Mouse (Mus musculus) MEL (cell line): ENCODE measurements around the gene Cacna1i. TPM values are rescaled to one million over a fixed set of nuclear protein-coding genes. Genes with fewer than 3 reads are reported as not detected.

Experiments used
- DNase-seq: peaks from one replicate; pipeline ENCODE4 v3.0.0; 2011; ENCODE audit warnings: low read depth, low spot score
- H3K27ac ChIP-seq: 2 replicates; pipeline ENCODE4 v1.5.1; 2012; ENCODE audit warnings: low read depth, mild to moderate bottlenecking, control low read depth, low read length, moderate library complexity; ENCODE audit not compliant: control insufficient read depth
- H3K27me3 ChIP-seq, 2 experiments: fragments of 150-350 bp in 1 of 2; sonication (generic) in 1 of 2; 2 replicates each; pipeline ENCODE4 v1.6.1; 2012; ENCODE audit warnings: low read length in 2 of 2, mild to moderate bottlenecking in 2 of 2, improper control_type of control experiment in 1 of 2, moderate library complexity in 1 of 2; ENCODE audit not compliant: insufficient read depth in 2 of 2, control insufficient read depth in 1 of 2
- H3K36me3 ChIP-seq, 2 experiments: 2 replicates each; pipeline ENCODE4 v1.6.1; 2012 to 2014; ENCODE audit warnings: low read length in 2 of 2, improper control_type of control experiment in 1 of 2, inconsistent platforms in 1 of 2, mild to moderate bottlenecking in 1 of 2; ENCODE audit not compliant: insufficient read depth in 2 of 2, control insufficient read depth in 1 of 2
- H3K4me1 ChIP-seq, 2 experiments: fragments of 150-350 bp in 1 of 2; sonication (generic) in 1 of 2; 2 replicates each; pipeline ENCODE4 v1.6.1; 2012; ENCODE audit warnings: low read length in 2 of 2, improper control_type of control experiment in 1 of 2, mild to moderate bottlenecking in 1 of 2; ENCODE audit not compliant: insufficient read depth in 2 of 2, control insufficient read depth in 1 of 2
- H3K4me3 ChIP-seq, 2 experiments: fragments of 150-350 bp in 1 of 2; sonication (generic) in 1 of 2; 2 replicates each; pipeline ENCODE4 v1.5.1; 2012; ENCODE audit warnings: low read depth in 2 of 2, low read length in 2 of 2, mild to moderate bottlenecking in 2 of 2, moderate library complexity in 2 of 2, control low read depth in 1 of 2, improper control_type of control experiment in 1 of 2; ENCODE audit not compliant: control insufficient read depth in 1 of 2, insufficient read depth in 1 of 2
- H3K79me2 ChIP-seq: 2 replicates; pipeline ENCODE4 v1.6.1; 2012; ENCODE audit warnings: mild to moderate bottlenecking, low read length, moderate library complexity; ENCODE audit not compliant: control insufficient read depth, poor library complexity, insufficient read depth
- H3K9ac ChIP-seq: 2 replicates; pipeline ENCODE4 v1.6.1; 2012; ENCODE audit warnings: low read depth, mild to moderate bottlenecking, control low read depth, low read length, moderate library complexity; ENCODE audit not compliant: control insufficient read depth, poor library complexity, severe bottlenecking
- H3K9me3 ChIP-seq: fragments of 150-350 bp; sonication (generic); replicated peaks from 2 replicates; pipeline ENCODE4 v1.6.1; 2012; ENCODE audit warnings: mild to moderate bottlenecking, low read length, improper control_type of control experiment, moderate library complexity; ENCODE audit not compliant: insufficient read depth
- BHLHE40 ChIP-seq: IDR thresholded peaks from 2 replicates; pipeline ENCODE4 v1.6.1; 2012; ENCODE audit warnings: low read depth, mild to moderate bottlenecking, inconsistent platforms, low read length, improper control_type of control experiment, borderline replicate concordance
- CHD2 ChIP-seq: IDR thresholded peaks from 2 replicates; pipeline ENCODE4 v1.6.1; 2011; ENCODE audit warnings: low read length, improper control_type of control experiment
- E2F4 ChIP-seq: IDR thresholded peaks from 2 replicates; pipeline ENCODE4 v1.6.1; 2011; ENCODE audit warnings: low read depth, low read length, improper control_type of control experiment, borderline replicate concordance
- ELF1 ChIP-seq: IDR thresholded peaks from 2 replicates; pipeline ENCODE4 v1.6.1; 2014; ENCODE audit warnings: low read depth, mild to moderate bottlenecking, inconsistent platforms, low read length, improper control_type of control experiment, moderate library complexity
- EP300 ChIP-seq, 2 experiments: IDR thresholded peaks; 2 replicates each; pipeline ENCODE4 v1.6.1; 2011; ENCODE audit warnings: improper control_type of control experiment in 2 of 2, low read length in 2 of 2, low read depth in 1 of 2, mild to moderate bottlenecking in 1 of 2
- GABPA ChIP-seq: IDR thresholded peaks from 2 replicates; pipeline ENCODE4 v1.6.1; 2012; ENCODE audit warnings: low read depth, mild to moderate bottlenecking, inconsistent platforms, low read length, improper control_type of control experiment, moderate library complexity
- GATA1 ChIP-seq: IDR thresholded peaks from 2 replicates; pipeline ENCODE4 v1.6.1; 2011; ENCODE audit warnings: low read depth, low read length, improper control_type of control experiment
- HCFC1 ChIP-seq: IDR thresholded peaks from 2 replicates; pipeline ENCODE4 v1.6.1; 2012; ENCODE audit warnings: low read depth, mild to moderate bottlenecking, inconsistent platforms, low read length, improper control_type of control experiment, moderate library complexity
- KAT2A ChIP-seq: conservative IDR thresholded peaks from 2 replicates; pipeline ENCODE4 v1.6.1; 2012; ENCODE audit warnings: low read depth, low read length, improper control_type of control experiment, inconsistent platforms
- MAZ ChIP-seq: IDR thresholded peaks from 2 replicates; pipeline ENCODE4 v1.6.1; 2012; ENCODE audit warnings: low read depth, mild to moderate bottlenecking, inconsistent platforms, low read length, improper control_type of control experiment
- MEF2A ChIP-seq: IDR thresholded peaks from 2 replicates; pipeline ENCODE4 v1.6.1; 2014; ENCODE audit warnings: low read depth, mild to moderate bottlenecking, inconsistent platforms, low read length, improper control_type of control experiment; ENCODE audit not compliant: poor library complexity, insufficient replicate concordance, severe bottlenecking; ENCODE audit errors: extremely low read depth
- MXI1 ChIP-seq: IDR thresholded peaks from 2 replicates; pipeline ENCODE4 v1.6.1; 2011; ENCODE audit warnings: mild to moderate bottlenecking, low read depth, low read length, improper control_type of control experiment
- MYB ChIP-seq: IDR thresholded peaks from 2 replicates; pipeline ENCODE4 v1.6.1; 2011; ENCODE audit warnings: mild to moderate bottlenecking, low read depth, low read length, improper control_type of control experiment
- MYC ChIP-seq: IDR thresholded peaks from 2 replicates; pipeline ENCODE4 v1.6.1; 2011; ENCODE audit warnings: low read depth, mild to moderate bottlenecking, low read length, improper control_type of control experiment, moderate library complexity
- NELFE ChIP-seq: IDR thresholded peaks from 2 replicates; pipeline ENCODE4 v1.6.1; 2011; ENCODE audit warnings: low read depth, low read length, improper control_type of control experiment
- POLR2A ChIP-seq, 2 experiments: IDR thresholded peaks; 2 replicates each; pipeline ENCODE4 v1.6.1; 2011 to 2012; ENCODE audit warnings: low read length in 2 of 2, mild to moderate bottlenecking in 2 of 2, control low read depth in 1 of 2, improper control_type of control experiment in 1 of 2, low read depth in 1 of 2, moderate library complexity in 1 of 2; ENCODE audit not compliant: control insufficient read depth in 1 of 2, insufficient read depth in 1 of 2, poor library complexity in 1 of 2
- POLR2AphosphoS2 ChIP-seq: IDR thresholded peaks from 2 replicates; pipeline ENCODE4 v1.6.1; 2011; ENCODE audit warnings: low read length, improper control_type of control experiment
- RAD21 ChIP-seq: IDR thresholded peaks from 2 replicates; pipeline ENCODE4 v1.6.1; 2011; ENCODE audit warnings: mild to moderate bottlenecking, low read depth, low read length, improper control_type of control experiment
- RCOR1 ChIP-seq: IDR thresholded peaks from 2 replicates; pipeline ENCODE4 v1.6.1; 2012; ENCODE audit warnings: low read depth, mild to moderate bottlenecking, inconsistent platforms, low read length, improper control_type of control experiment
- SIN3A ChIP-seq: IDR thresholded peaks from 2 replicates; pipeline ENCODE4 v1.6.1; 2012; ENCODE audit warnings: low read length, improper control_type of control experiment, inconsistent platforms
- SMC3 ChIP-seq: IDR thresholded peaks from 2 replicates; pipeline ENCODE4 v1.6.1; 2011; ENCODE audit warnings: low read depth, low read length, improper control_type of control experiment
- TAL1 ChIP-seq: IDR thresholded peaks from 2 replicates; pipeline ENCODE4 v1.6.1; 2012; ENCODE audit warnings: mild to moderate bottlenecking, inconsistent platforms, low read length, moderate library complexity, mixed read lengths
- TBP ChIP-seq: IDR thresholded peaks from 2 replicates; pipeline ENCODE4 v1.8.0; 2011; ENCODE audit warnings: low read depth, low read length, improper control_type of control experiment
- TCF12 ChIP-seq: IDR thresholded peaks from 2 replicates; pipeline ENCODE4 v1.6.1; 2014; ENCODE audit warnings: low read depth, mild to moderate bottlenecking, inconsistent platforms, low read length, improper control_type of control experiment, moderate library complexity
- USF1 ChIP-seq: IDR thresholded peaks from 2 replicates; pipeline ENCODE4 v1.6.1; 2014; ENCODE audit warnings: low read depth, mild to moderate bottlenecking, inconsistent platforms, low read length, improper control_type of control experiment, moderate library complexity
- USF2 ChIP-seq, 2 experiments: IDR thresholded peaks; 2 replicates each; pipeline ENCODE4 v1.6.1; 2011 to 2012; ENCODE audit warnings: improper control_type of control experiment in 2 of 2, low read length in 2 of 2, borderline replicate concordance in 1 of 2, inconsistent platforms in 1 of 2, low read depth in 1 of 2, mild to moderate bottlenecking in 1 of 2; ENCODE audit not compliant: insufficient read depth in 1 of 2
- ZMIZ1 ChIP-seq: IDR thresholded peaks from 2 replicates; pipeline ENCODE4 v1.6.1; 2012; ENCODE audit warnings: low read depth, mild to moderate bottlenecking, inconsistent platforms, low read length, improper control_type of control experiment, moderate library complexity
- ZNF384 ChIP-seq: IDR thresholded peaks from 2 replicates; pipeline ENCODE4 v1.6.1; 2012; ENCODE audit warnings: low read depth, mild to moderate bottlenecking, inconsistent platforms, low read length, improper control_type of control experiment
- polyA plus RNA-seq, 2 experiments: library from polyadenylated mRNA; stranded (reverse) in 1 of 2; unstranded in 1 of 2; fragments of >175 nt in 1 of 2; fragments of >200 nt in 1 of 2; gene quantifications; 2 replicates each; pipeline versions ENCODE4 v1.2.1 to v1.2.4; 2012; ENCODE audit warnings: low replicate concordance in 2 of 2, low read depth in 1 of 2; ENCODE audit not compliant: insufficient read length in 2 of 2, insufficient read depth in 1 of 2, missing spikeins in 1 of 2
- total RNA-seq: library from RNA; depleted of rRNA; stranded (reverse); fragments of 300-350 nt; gene quantifications from 2 replicates; pipeline ENCODE4 v1.2.3, GENCODE M21; 2012

Cacna1i gene
- total and polyA plus RNA-seq, 3 experiments: not detected

GRCm38 (mm10) chr15:80417066-80417465 lies 130.0 kb downstream of the Cacna1i start:
- Histone ChIP-seq H3K4me1 (no peaks in the 10 kb centered on the region), H3K36me3 (no peaks in the 10 kb centered on the region), H3K9ac (no peak overlapping the region), H3K4me3 (no peak overlapping the region), H3K27me3 (0 out of 4 replicates have a peak, but pooled peaks cover 0 to 1% of the 10 kb centered on the region in 2 experiments), H3K27ac (no peak overlapping the region)
- DNase-seq: no peak
- TF ChIP-seq ZMIZ1 (no peak), SIN3A (no peak), SMC3 (no peak), KAT2A (no peak), MYC (no peak), POLR2A (IDR thresholded peaks at IDR 0.05; ENCODE audit: control insufficient read depth in 1 of 2, insufficient read depth in 1 of 2, low read depth in 1 of 2, low read length in 2 of 2, poor library complexity in 1 of 2) (no peak), USF2 (IDR thresholded peaks at IDR 0.05; ENCODE audit: borderline replicate concordance in 1 of 2, insufficient read depth in 1 of 2, low read depth in 1 of 2, low read length in 2 of 2) (no peak), RCOR1 (no peak), GATA1 (no peak), MAZ (no peak), HCFC1 (no peak), E2F4 (no peak), MXI1 (no peak), GABPA (no peak), ELF1 (no peak), NELFE (no peak), TCF12 (no peak), RAD21 (no peak)
- TF ChIP-seq, all 39 proteins: peak for 0
- H3K79me2 ChIP-seq: no peaks in the 10 kb centered on the region
- H3K9me3 ChIP-seq: no peaks in the 10 kb centered on the region

GRCm38 (mm10) chr15:80418146-80418545 lies 131.1 kb downstream of the Cacna1i start:
- Histone ChIP-seq H3K79me2 (no peaks in the 10 kb centered on the region), H3K27ac (no peak overlapping the region), H3K9ac (no peak overlapping the region), H3K4me3 (no peak overlapping the region), H3K4me1 (no peaks in the 10 kb centered on the region), H3K9me3 (no peaks in the 10 kb centered on the region), H3K27me3 (0 out of 4 replicates have a peak, but pooled peaks cover 0 to 1% of the 10 kb centered on the region in 2 experiments), H3K36me3 (no peaks in the 10 kb centered on the region)
- DNase-seq: no peak
- TF ChIP-seq TBP (no peak), TAL1 (no peak), EP300 (IDR thresholded peaks at IDR 0.05; ENCODE audit: low read depth in 1 of 2, low read length in 2 of 2) (no peak), MYB (no peak), MYC (no peak), MEF2A (no peak), BHLHE40 (no peak), RAD21 (no peak), CHD2 (no peak), USF1 (no peak), ZNF384 (no peak), ELF1 (no peak), RCOR1 (no peak), POLR2AphosphoS2 (no peak)
